Mouse (Mus musculus): Measurements from ENCODE around the gene Pds5b.
"Not testable (repeated sequence)": the region's sequence is repeated elsewhere in the genome, so short reads cannot be mapped to it uniquely, and the experiment has no call there.

Pds5b gene

GRCm38 (mm10) chr5:150706651-150707050 is 33.1 kb downstream of the Pds5b start:
- DNase-seq (ENCODE audit: low spot score) = not testable (repeated sequence)

- DNase-seq (ENCODE audit: low spot score) = not testable (repeated sequence)
Measured at GRCm38 (mm10) chr5:150707181-150707580, 33.6 kb downstream of the Pds5b start.

DNA sequence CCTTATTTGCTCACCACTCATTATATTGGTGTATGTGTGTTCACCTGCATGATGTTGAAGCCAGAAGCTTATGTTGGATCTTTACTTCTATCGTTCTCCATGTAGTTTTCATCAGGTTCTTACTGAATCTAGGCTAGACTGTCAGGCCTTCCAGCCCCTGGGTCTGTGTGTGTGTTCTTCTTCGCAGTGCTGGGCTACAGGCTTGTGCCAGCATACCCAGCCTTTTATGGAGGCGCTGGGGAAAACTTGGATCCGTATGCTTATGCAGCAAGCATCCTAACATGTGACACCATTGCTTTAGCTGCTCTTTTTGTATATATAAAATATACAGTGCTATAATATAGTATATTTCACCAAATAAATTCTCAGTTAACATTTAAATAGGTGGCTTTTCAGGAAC is 38.0 kb downstream of the Pds5b start:
- DNase-seq (ENCODE audit: low spot score) = no peak

GRCm38 (mm10) chr5:150713431-150713830 is 39.9 kb downstream of the Pds5b start:
- no peak for DNase-seq (ENCODE audit: low spot score)

GRCm38 (mm10) chr5:150717775-150718174 is 44.2 kb downstream of the Pds5b start:
- no peak for DNase-seq (ENCODE audit: low spot score)

DNA sequence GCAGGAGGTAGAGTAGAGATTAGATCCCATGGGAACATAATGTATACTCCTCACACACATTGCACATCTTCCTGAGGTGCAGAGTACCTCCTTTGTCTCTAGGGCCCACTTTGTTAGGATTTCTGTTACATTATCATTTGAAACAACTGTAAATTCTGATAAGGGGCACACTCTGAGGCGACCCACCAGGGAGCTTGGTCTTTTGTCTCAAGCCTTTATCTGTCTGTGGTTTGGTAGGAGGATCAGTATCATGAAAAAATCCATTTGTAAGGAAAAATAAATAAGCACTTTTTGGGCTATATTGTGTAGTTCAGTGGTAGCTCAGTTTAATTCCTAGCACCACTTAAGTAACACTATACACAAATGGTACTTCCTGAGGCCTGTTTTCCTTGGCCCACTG is 51.1 kb downstream of the Pds5b start:
- DNase-seq (ENCODE audit: low spot score) = no peak

DNA sequence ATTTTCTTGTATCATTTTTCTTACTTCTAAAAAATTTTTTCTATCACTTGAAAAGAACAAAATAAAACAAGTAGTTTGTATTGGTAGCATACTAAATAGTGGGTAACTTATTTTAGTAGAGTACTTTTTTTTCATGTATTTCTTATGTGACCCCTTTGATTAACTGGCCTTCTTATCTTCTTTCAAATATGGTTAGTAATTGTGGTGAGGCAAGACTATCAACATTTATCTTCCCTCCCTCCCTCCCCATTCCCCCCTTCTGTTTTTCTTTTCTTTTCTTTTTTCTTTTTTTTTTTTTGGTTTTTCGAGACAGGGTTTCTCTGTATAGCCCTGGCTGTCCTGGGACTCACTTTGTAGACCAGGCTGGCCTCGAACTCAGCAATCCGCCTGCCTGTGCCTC is 63.5 kb downstream of the Pds5b start:
- DNase-seq (ENCODE audit: low spot score) = not testable (repeated sequence)

GRCm38 (mm10) chr5:150739311-150739710 is 65.8 kb downstream of the Pds5b start:
- no peak for DNase-seq (ENCODE audit: low spot score)

DNA sequence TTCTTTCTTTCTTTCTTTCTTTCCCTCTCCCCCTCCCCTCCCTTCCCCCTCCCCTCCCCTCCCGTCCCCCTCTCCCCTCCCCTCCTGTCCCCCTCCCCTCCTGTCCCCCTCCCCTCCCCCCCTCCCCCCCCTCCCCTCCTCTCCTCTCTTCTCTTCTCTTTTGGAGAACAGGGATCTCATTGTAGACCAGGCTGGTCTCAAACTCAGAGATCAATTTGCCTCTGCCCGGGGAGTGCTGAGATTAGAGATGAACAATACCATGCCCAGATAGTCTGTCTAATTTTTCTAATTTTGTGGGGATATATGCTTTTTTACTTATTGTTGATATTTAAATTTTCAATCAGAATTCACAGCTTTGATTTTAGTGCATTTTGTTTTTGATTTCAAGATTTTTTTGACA is 67.1 kb downstream of the Pds5b start:
- no peak for DNase-seq (ENCODE audit: low spot score)

- DNase-seq (ENCODE audit: low spot score) = no peak
Measured at GRCm38 (mm10) chr5:150756623-150757022, 83.1 kb downstream of the Pds5b start.

DNA sequence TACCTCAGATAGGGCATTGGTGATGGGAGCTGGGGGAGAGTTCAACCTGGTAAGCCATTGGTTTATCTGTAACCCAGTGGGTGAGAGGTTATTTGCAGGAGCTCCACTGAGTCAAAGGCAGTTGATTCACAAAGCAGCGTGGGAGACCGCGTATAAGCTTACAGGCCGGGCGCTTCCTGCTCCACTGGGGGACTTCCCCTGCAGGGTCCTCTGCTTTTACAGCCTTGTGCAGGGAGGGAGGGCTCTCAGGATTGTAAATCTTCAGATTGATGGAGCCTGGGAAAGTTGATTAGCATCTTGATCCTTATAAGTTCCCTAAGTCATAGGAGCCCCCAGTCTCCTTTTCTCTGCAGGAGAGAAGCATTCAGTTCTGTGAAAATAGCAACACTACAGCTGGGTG is 98.9 kb downstream of the Pds5b start:
- no peak for DNase-seq (ENCODE audit: low spot score)

GRCm38 (mm10) chr5:150773083-150773482 is 99.5 kb downstream of the Pds5b start:
- no peak for DNase-seq (ENCODE audit: low spot score)

DNA sequence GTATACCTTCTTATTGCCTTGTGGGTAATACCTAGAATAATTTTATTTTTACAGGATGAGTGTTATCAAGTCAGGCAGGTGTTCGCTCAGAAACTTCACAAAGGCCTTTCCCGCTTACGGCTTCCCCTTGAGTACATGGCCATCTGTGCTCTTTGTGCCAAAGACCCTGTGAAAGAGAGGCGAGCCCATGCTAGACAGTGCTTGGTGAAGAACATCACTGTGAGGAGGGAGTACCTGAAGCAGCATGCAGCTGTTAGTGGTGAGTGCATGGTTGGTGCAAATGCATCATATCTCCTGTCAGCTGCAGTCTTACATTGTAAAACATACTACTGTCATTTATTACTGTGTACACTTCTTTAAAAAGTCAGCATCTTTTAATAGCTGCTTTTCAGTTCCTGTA is 114.7 kb downstream of the Pds5b start:
- no peak for DNase-seq (ENCODE audit: low spot score)

GRCm38 (mm10) chr5:150789039-150789438 is 115.5 kb downstream of the Pds5b start:
- no peak for DNase-seq (ENCODE audit: low spot score)

- DNase-seq (ENCODE audit: low spot score) = no peak
Measured at GRCm38 (mm10) chr5:150794181-150794580, 120.6 kb downstream of the Pds5b start.

- DNase-seq (ENCODE audit: low spot score) = no peak
Measured at GRCm38 (mm10) chr5:150800056-150800455, 126.5 kb downstream of the Pds5b start.

DNA sequence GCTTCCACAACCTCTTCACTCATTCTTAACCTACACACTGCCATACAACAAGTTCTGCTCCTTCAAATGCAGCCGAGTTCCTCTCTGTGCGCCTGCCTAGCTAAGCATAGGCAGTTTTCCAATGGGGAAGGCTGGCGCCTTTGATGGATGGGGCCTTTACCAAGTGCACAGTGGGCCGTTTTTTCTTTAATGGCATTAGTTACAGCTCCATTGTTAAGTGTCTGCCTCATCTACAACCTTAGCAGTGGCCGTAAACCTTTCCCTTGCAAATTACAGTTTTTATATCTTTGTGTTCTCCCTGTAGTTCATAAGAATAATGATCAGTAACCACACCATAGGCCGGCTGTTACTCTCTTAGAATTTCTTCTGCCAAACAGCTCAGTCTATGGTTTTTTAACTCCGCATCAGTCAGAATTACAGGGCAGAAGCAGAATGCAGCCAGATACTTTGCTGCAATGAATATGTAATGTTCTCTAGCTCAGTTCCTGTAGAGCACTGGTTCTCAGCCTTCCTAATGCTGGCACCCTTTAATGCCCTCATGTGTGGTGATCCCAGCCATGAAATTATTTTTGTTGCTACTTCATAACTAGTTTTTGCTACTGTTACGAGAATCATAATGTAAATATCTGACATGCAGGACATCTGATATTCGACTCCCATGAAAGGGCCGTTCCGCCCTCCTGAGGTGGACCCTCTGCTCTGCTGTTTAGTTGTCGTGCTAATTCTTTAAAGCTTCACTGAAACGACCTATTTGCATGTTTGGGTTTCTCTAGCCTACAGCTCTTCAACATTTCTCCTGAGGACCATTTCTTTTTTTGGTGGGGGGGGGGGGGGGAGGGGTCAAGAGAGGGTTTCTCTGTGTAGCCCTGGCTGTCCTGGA is 140.8 kb downstream of the Pds5b start:
- no peak for DNase-seq (ENCODE audit: low spot score)

DNA sequence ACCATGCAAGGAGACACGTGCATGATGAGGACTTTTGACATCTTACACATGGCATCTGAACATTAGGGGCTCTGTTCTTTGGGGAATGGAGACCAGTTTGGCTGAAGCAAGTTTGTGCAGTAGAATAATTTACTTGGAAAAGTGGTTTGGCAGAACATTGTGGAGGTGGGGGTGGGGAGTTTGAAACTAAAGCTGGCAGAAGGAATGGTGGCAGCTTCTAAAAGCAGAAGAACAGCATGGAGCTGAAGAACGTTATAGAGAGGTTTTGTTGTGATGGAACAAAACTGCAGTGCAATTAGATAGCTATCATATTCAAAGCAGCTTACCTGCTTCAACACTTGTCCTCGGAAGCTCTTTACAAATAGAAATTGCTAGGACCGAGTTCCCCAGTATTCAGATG is 141.9 kb downstream of the Pds5b start:
- no peak for DNase-seq (ENCODE audit: low spot score)

GRCm38 (mm10) chr5:150816775-150817174 is 143.2 kb downstream of the Pds5b start:
- DNase-seq (ENCODE audit: low spot score) = no peak

DNA sequence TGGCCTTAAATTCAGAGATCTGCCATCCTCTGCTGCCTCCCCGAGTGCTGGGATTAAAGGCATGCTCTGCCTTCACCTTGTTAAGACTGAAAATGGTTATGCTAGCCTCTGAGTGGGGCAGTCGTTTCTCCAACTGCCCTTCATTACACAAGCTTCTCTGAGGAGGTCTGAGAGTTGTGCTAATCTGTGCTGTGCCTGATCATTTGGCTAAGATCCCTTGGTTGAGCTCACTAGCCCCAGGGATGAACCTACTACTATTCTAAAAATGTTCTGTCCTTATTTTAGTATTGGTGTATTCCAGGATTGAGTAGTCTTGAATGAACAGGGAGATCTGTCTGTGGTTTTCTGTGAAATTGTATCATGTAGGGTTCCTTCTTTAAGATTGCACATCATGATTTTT is 144.5 kb downstream of the Pds5b start:
- no peak for DNase-seq (ENCODE audit: low spot score)

DNA sequence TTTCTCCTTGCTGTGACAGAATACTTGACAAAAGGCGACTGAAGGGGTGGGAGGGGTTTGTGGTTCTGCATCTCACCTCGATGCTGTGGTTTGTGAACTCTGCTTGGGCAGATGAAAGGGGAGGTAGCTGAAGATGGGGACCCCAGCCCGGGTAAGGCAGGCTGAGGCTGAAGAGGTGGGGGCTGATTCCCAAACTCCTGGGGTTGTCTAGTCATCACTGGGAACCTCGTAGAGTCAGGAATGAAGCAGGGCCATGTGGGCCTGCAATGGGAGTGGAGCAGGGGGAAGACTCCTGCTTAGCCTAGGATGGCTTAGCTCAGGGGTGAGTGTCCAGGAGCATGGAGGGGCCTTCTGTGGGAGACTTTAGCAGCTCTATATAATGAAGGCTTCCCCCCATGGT is 145.3 kb downstream of the Pds5b start:
- no peak for DNase-seq (ENCODE audit: low spot score)

- DNase-seq (ENCODE audit: low spot score) = no peak
Measured at GRCm38 (mm10) chr5:150819520-150819919, 146.0 kb downstream of the Pds5b start.

- DNase-seq (ENCODE audit: low spot score) = no peak
Measured at GRCm38 (mm10) chr5:150821152-150821551, 147.6 kb downstream of the Pds5b start.

DNA sequence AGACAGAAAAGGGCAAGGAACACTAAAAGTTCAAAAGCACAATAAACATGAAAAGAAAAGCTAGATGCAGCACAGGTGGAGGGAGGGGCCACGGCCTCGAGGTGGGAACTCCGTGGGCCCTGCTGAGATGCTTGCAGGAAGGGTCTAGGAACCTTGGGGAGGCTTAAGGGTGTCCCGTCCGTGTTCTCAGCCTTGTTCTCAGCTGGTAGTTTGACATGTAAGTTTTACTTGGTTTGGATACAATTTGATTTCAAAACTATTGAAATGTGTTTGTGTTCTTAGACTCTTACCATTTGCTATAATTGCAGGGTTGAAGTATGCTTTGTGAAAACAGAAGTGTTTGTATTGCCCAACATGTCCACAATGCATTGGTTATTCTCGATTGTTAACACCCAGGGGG is 149.2 kb downstream of the Pds5b start:
- DNase-seq (ENCODE audit: low spot score) = no peak
